Mouse (Mus musculus) intestine, embryonic 16.5 days (tissue): ENCODE results near the gene Nrxn2. TPM values are rescaled to one million over a fixed set of nuclear protein-coding genes. Genes with fewer than 3 reads are reported as not detected.

Source experiments
- ATAC-seq: fragments of 200-750 bp; cut with Nextera tagmentation; 2 replicates; pipeline ENCODE4 v1.8.0; 2017; ENCODE audit warnings: moderate TSS enrichment, moderate library complexity
- H3K27ac ChIP-seq: fragments of 300-500 bp; sonication (generic); 2 replicates; pipeline ENCODE4 v1.5.1; 2014; ENCODE audit warnings: mild to moderate bottlenecking, low read length
- H3K27me3 ChIP-seq: fragments of 300-500 bp; sonication (generic); replicated peaks from 2 replicates; pipeline ENCODE4 v1.6.1; 2014; ENCODE audit warnings: low read length, control low read depth, mixed read lengths; ENCODE audit not compliant: control insufficient read depth, insufficient read depth
- H3K36me3 ChIP-seq: fragments of 300-500 bp; sonication (generic); 2 replicates; pipeline ENCODE4 v1.6.1; 2014; ENCODE audit warnings: low read length, control low read depth; ENCODE audit not compliant: control insufficient read depth, insufficient read depth
- H3K4me1 ChIP-seq: fragments of 300-500 bp; sonication (generic); 2 replicates; pipeline ENCODE4 v1.6.1; 2014; ENCODE audit warnings: low read length, control low read depth, mixed read lengths; ENCODE audit not compliant: control insufficient read depth, insufficient read depth
- H3K4me2 ChIP-seq: fragments of 300-500 bp; sonication (generic); 2 replicates; pipeline ENCODE4 v1.6.1; 2014; ENCODE audit warnings: low read depth, low read length, control low read depth
- H3K4me3 ChIP-seq: fragments of 300-500 bp; sonication (generic); 2 replicates; pipeline ENCODE4 v1.5.1; 2014; ENCODE audit warnings: mild to moderate bottlenecking, low read length
- H3K9ac ChIP-seq: fragments of 300-500 bp; sonication (generic); 2 replicates; pipeline ENCODE4 v1.6.1; 2014; ENCODE audit warnings: low read depth, low read length
- H3K9me3 ChIP-seq: fragments of 300-500 bp; sonication (generic); 2 replicates; pipeline ENCODE4 v1.6.1; 2016; ENCODE audit warnings: low read length, control low read depth; ENCODE audit not compliant: control insufficient read depth
- WGBS: fragments of 180-500 bp; shearing (Covaris S2); extraction: QIAGEN DNeasy Blood & Tissue Kit; methylation state at CpG from one replicate; pipeline ENCODE4 v1.1.7; 2014; 5-methylcytosine and 5-hydroxymethylcytosine counted together
- polyA plus RNA-seq: library from polyadenylated mRNA; unstranded; fragments of >200 nt; fragmentation: Nextera tagmentation; extraction: Ambion mirVana; gene quantifications from 2 replicates; pipeline ENCODE4 v1.2.1, GENCODE M21; 2015

Gene Nrxn2
- polyA plus RNA-seq, 1 experiment from 2014 or later, result 0.97 TPM

DNA sequence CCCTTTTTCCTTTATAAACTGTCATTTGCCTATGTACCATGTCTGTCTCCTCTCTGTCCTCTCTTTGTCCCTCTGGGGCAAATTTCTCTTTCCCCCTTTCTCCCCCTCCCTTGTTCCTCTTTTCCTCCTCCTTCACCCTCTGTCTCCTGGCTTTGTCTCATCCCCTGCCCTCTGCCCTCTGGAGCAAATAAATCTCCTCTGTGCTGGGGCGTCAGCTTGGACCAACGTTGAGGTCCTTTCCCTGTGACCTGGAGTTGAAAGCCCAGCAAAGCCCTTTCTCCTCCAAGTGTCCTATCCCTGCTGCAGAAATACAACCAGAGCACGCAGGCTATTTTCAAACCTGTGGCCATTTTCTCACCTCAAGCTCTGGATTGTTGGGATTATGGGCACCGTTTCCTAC lies 141.0 kb downstream of the Nrxn2 start:
- Histone ChIP-seq H3K4me3 (no peak overlapping the region), H3K9ac (no peak overlapping the region), H3K27ac (no peak overlapping the region), H3K4me1 (no peaks in the 10 kb centered on the region), H3K27me3 (no peaks in the 10 kb centered on the region), H3K36me3 (no peaks in the 10 kb centered on the region), H3K4me2 (no peak overlapping the region), H3K9me3 (no peaks in the 10 kb centered on the region)
- ATAC-seq, result no peak
- 62% methylated on average over 4 of the region's 4 CpGs for WGBS

DNA sequence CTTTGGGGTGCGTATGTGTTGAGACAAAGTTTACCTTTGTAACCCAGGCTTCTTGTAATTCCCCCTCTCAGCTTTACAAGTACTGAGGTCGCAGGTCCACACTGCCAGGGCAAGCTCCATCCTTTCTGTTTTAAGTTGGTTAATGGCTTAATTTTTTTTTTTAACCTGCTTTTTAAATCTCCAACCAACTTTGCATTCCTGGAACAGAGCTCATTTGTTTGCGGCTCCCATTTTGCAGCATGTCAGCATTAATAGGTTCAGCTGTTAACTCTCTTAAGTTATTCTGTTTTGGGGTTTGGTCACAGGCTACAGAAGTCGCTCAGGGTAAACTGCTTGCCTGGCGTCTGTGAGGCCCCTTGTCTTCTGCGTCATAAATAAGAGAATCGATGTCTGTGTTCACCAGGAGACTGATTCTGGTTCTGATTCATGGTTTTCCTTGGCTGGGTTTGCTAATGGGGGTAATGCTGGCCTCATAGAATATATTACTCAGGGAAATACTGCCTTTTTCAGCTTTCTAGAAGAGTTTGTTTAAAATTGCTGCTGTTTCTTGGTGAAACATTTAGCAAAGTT lies 141.8 kb downstream of the Nrxn2 start:
- Histone ChIP-seq H3K4me3 (no peak overlapping the region), H3K27ac (no peak overlapping the region), H3K4me2 (no peak overlapping the region), H3K4me1 (no peaks in the 10 kb centered on the region), H3K9me3 (no peaks in the 10 kb centered on the region), H3K9ac (no peak overlapping the region), H3K27me3 (no peaks in the 10 kb centered on the region), H3K36me3 (no peaks in the 10 kb centered on the region)
- WGBS, result 66% methylated on average over 7 of the region's 7 CpGs
- no peak for ATAC-seq

DNA sequence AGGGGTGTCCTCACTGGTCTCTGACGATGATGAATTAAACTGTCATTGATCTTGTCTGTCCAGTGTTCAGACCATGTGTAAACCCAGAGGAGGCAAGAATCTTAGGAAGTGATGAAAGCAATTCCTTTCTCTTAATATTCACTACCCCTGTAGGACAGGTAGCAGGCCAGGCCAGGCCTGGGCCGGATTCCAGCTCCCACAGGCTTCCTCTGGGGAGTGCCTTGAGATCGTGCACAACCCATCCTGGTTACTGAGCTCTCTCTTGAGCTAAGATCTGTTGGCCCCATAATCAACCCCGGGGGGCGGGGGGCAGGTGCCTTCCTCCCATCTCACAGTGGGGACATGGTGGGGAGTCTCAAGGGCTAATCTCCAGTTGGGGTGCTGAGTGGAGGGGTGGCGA lies 146.6 kb downstream of the Nrxn2 start:
- 90% methylated on average over 6 of the region's 6 CpGs for WGBS
- ATAC-seq, result no peak
- H3K9ac ChIP-seq, result no peak overlapping the region

DNA sequence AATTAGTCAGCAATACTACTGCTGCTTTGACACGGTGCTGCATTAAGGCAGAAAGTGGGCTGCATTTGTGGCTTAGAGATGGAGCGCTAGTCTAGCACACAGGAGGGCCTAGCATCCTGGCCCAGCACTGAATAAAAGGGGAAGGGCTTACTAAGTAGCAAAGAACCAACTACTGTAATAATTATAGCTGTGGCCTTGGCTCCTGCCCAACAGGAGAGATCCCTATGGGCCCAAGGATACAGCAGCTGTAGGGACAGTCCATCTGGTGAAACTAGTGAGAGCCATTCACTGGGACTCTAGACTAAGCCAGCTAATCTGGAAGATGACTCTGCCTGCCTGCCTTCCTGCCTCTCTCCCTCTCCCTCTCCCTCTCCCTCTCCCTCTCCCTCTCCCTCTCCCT lies 147.9 kb downstream of the Nrxn2 start:
- H3K4me3 ChIP-seq, result no peak overlapping the region
- ATAC-seq, result no peak
- 82% methylated on average over 2 of the region's 2 CpGs for WGBS

More for the DNA sequence above, 146.6 kb downstream of the Nrxn2 start:
- no peaks in the 10 kb centered on the region for H3K36me3 ChIP-seq
- H3K9me3 ChIP-seq, result no peaks in the 10 kb centered on the region
- no peaks in the 10 kb centered on the region for H3K4me1 ChIP-seq
- H3K27ac ChIP-seq, result no peak overlapping the region
- H3K4me3 ChIP-seq, result no peak overlapping the region
- H3K27me3 ChIP-seq, result no peaks in the 10 kb centered on the region
- H3K4me2 ChIP-seq, result no peak overlapping the region

DNA sequence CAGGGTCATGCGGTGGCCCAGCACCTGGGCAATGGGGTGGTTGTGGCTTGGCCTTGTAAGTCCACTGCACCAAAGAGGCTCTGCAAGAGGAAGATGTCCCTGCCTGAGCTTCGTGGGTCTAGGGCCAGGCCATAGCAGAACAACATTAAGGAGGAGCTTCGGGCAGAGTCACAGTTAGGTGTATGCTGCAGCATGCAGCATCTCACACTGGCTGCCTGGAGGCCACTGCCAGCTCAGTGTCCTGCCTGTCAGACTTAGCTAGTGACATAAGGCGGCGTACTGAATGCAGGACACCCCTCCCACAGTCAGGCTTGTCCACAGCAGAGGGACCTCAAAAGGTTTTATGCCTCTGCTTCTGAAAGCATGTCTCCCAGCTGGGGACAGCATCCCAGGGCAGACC lies 150.5 kb downstream of the Nrxn2 start:
- H3K4me3 ChIP-seq, result no peak overlapping the region
- no peak overlapping the region for H3K4me2 ChIP-seq
- WGBS, result 80% methylated on average over 5 of the region's 5 CpGs
- no peak overlapping the region for H3K9ac ChIP-seq
- H3K27ac ChIP-seq, result no peak overlapping the region
- H3K27me3 ChIP-seq, result no peaks in the 10 kb centered on the region
- no peaks in the 10 kb centered on the region for H3K36me3 ChIP-seq
- no peaks in the 10 kb centered on the region for H3K4me1 ChIP-seq
- no peaks in the 10 kb centered on the region for H3K9me3 ChIP-seq
- ATAC-seq, result no peak

More for the DNA sequence above, 147.9 kb downstream of the Nrxn2 start:
- Histone ChIP-seq H3K4me1 (no peaks in the 10 kb centered on the region), H3K27ac (no peak overlapping the region), H3K27me3 (no peaks in the 10 kb centered on the region), H3K9me3 (no peaks in the 10 kb centered on the region), H3K9ac (no peak overlapping the region), H3K36me3 (no peaks in the 10 kb centered on the region), H3K4me2 (no peak overlapping the region)

DNA sequence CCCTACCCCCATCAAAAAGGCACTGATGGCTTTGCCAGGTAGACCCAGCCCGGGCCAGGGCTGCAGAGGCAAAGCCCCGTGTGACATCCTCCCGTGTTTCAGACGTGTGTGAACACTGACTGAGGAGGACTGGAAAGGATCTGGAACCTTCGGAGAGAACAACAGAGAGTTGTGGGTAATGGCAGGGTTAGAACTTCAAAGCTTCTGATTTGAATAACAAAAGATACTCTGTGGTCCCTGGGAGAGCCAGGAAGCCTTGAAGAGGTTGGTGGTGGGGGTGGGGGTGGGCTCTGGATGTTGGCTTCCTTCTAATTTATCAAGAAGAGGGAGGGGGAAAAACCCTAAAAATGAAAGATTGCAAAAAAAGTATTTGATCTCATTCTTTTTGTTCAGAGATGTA lies 151.0 kb downstream of the Nrxn2 start:
- H3K4me3 ChIP-seq, result no peak overlapping the region
- no peaks in the 10 kb centered on the region for H3K27me3 ChIP-seq
- H3K4me2 ChIP-seq, result no peak overlapping the region
- no peak overlapping the region for H3K9ac ChIP-seq
- no peaks in the 10 kb centered on the region for H3K4me1 ChIP-seq
- no peak overlapping the region for H3K27ac ChIP-seq
- WGBS, result 47% methylated on average over 5 of the region's 5 CpGs
- no peaks in the 10 kb centered on the region for H3K9me3 ChIP-seq
- H3K36me3 ChIP-seq, result no peaks in the 10 kb centered on the region
- no peak for ATAC-seq

DNA sequence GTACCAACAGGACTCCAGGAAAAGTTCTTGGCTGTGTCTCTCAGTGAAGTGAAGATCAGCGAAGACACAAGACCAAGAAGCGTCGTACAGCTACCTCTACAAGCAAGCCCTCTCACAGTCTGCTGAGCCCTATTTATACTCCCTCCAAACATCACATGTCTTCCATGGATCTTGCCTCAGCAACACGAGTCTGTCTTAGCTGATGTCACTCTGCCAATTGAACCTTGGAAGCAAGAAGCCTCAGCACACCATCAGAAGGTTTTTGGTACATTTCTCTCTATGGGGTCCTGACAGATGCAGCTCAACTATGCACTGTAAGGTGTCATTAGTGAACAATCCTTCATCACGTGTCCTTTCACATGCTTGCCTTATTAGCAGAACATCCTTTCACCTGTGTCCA lies 152.9 kb downstream of the Nrxn2 start:
- H3K9me3 ChIP-seq, result no peaks in the 10 kb centered on the region
- no peaks in the 10 kb centered on the region for H3K27me3 ChIP-seq
- no peak overlapping the region for H3K4me2 ChIP-seq
- H3K36me3 ChIP-seq, result no peaks in the 10 kb centered on the region
- H3K4me3 ChIP-seq, result no peak overlapping the region
- no peaks in the 10 kb centered on the region for H3K4me1 ChIP-seq
- no peak overlapping the region for H3K9ac ChIP-seq
- no peak overlapping the region for H3K27ac ChIP-seq
- no peak for ATAC-seq
- 78% methylated on average over 5 of the region's 5 CpGs for WGBS

DNA sequence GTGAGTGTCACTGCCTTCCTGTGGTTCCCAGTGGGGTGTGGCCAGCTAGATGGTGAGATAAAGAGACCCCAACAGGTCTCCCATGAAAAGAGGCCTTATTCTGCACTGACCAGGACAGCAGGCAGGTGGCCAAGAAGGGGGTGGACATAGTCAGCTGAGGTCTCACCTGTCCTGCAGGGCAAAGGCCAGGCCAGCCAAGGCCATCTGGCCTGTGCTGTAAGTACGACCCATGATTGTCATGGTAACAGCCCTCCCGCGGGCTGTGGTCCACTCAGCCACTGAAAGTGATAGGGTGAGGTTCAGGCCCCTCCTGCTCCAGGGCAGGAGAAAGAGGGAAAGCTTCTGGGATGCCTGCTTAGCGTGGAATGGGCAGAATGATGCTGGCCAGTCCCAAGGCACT lies 153.5 kb downstream of the Nrxn2 start:
- Histone ChIP-seq H3K9me3 (no peaks in the 10 kb centered on the region), H3K27me3 (no peaks in the 10 kb centered on the region), H3K4me2 (no peak overlapping the region), H3K27ac (no peak overlapping the region), H3K4me3 (no peak overlapping the region), H3K36me3 (no peaks in the 10 kb centered on the region), H3K4me1 (0 out of 2 replicates have a peak, but pooled peaks cover 2% of the 10 kb centered on the region), H3K9ac (no peak overlapping the region)
- WGBS, result 29% methylated on average over 4 of the region's 4 CpGs
- ATAC-seq, result no peak
